Mouse (Mus musculus) 416B (cell line): ENCODE measurements at regions not wholly inside any gene's neighbourhood (a gene's known extent, or its start where the extent isn't known, plus 50 kb on each side); places are given as distances from the start of the nearest gene placed in this dataset.

Source experiments
- DNase-seq: peaks from one replicate; pipeline ENCODE4 v3.0.0; 2011; ENCODE audit warnings: low read depth

DNA sequence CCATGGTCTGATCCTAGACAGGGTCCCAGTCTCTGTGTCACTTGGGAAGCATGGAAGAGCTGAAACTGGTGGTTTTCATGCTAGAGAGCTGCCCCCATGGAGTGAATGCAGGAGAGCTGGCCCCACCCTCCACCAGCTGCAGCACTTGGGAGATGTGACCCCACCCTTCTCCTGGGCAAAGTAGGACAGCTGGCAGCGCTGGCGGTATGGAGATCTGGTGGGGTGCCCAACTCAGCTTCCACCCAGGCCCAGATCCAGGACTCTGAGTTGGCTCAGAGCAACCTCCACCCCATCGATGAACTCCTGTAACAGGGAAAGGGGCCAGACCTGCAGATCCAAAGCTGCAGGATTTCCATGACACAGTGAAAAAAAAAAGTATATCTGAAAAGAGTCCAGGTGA lies 115.3 kb upstream of the Flrt2 start:
- DNase-seq: no peak

DNA sequence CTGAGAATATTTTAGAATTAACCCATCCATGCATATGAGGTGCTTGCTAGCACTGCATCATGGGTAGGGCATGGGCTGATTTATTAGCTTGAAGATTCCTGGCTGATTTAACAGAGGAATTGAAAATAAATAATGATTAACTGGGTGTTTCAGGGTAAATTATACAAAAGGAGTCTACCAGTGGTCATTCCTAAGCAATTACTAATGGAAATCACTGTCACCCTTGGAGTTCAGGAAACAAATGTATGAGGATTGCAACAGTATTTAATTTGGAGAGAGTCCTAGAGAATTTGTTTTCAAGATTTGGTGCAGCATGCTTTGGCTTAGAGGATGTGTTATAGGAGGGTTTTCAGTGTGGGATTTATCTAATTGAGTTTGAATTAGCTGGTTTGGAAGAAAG lies 103.0 kb upstream of the Flrt2 start:
- DNase-seq: no peak

DNA sequence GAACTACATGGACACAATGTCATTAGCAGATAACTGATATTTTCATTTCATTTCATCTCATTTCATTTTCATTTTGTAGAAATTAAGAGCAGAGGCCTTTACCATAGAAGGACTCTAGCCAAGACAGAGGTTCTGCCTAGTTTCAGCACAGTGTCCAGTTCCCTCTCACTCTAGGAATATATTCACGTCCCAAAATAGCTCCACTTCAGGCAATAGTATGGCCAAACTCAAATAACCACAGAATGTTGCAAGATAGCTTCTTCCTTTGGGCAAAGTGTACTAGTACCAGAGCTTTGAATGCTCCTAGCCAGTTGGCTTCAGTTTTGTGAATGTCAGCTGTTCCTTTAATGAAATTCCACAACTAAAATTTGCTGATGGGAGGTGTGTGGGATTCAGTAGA lies 72.7 kb upstream of the Flrt2 start:
- DNase-seq: peak; percentile 62

DNA sequence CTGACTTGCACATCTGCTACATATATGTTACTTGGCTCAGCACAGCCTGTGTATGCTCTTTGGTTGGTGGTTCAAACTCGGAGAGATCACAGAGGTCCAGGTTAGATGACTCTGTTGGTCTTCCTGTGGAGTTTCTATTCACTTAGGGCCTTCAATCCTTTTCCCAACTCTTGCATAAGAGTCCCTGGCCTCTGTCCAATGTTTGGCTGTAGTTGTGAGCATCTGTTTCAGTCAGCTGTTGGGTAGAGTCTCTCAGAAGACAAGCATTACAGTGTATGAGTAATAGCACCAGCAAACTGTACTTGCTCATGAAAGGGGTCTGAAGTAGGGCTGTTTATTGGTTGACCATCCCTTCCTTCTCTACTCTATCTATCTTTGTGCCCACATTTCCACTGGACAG lies 61.0 kb upstream of the Flrt2 start:
- DNase-seq: peak; percentile 13

DNA sequence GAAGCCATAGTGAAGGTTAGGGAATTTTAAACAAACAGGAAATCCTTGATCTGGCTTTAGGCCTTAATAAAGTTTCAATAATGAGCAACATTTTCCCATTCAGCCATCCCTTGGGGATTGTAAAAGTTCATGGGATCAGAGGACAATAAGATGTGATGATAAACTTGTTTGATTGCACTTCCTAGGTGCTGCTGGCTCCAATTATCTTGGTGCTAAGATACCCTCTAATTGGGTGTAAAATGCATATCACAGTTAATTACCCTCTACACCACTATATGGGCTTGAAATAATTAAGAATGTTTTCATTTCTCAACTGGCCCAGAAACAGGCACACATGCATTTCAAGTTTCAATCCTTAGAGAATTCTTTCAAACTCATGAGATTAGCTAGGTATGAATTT lies 55.4 kb upstream of the Flrt2 start:
- no peak for DNase-seq

DNA sequence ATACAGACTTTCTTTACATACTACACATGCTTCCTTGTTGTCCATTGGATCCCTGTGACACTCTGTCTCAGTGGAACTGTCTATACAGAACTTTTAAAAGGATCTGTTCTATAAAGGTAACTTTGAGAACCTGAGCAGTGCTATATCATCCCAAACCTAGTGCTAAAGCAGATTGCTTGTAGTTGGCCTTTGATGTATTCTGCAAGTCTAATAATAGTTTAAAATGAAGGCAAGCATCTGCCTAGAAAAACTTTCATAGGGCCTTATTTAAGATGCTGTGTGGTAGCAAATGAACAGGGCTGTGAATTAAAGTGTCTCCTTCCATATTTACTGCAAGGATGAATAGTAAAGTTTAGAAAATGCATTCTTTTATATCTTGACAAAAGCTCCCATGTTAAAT lies 52.1 kb upstream of the Flrt2 start:
- DNase-seq: no peak

DNA sequence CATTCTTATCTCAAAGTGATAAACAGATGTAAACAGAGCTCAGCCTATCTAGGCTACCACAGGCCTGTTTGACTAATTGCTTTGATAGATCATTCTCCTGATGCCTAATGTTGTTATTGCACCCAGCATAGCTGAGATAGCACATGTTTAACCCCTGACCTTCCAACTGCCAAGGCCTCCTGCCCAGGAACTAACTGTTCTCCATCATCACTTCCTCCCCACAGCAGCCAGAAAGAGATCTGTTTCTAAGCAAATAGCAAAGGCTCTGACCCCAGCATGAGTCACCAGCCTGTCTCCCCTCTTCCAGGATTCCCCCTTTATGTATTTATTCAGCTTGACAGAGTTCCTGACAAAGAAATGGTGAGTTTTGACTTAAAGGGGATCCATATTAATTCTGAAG lies 50.4 kb upstream of the Flrt2 start:
- peak; percentile 93 for DNase-seq
